Mouse (Mus musculus) B cell, adult 62 days (primary cell): ENCODE results near the gene Gsdmc3. TPM values are rescaled to one million over a fixed set of nuclear protein-coding genes. Genes with fewer than 3 reads are reported as not detected.

ENCODE experiments used
- total RNA-seq: library from RNA; stranded (reverse); gene quantifications from 4 replicates; pipeline ENCODE4 v1.2.4, GENCODE M21; 2023

Gene Gsdmc3
- total RNA-seq: not detected in 4 replicates

GRCm38 (mm10) chr15:63878458-63878857 lies at the start of gene Gsdmc3:
Gene Gsdmc3, minus strand, starts transcription at chr15:63878558.

GRCm38 (mm10) chr15:63912197-63912596 lies 33.8 kb upstream of the Gsdmc3 start, which contains the start of gene Gsdmc4:
Gene Gsdmc4, minus strand, starts transcription at chr15:63912297.

Other genes with a start within 250 kb of the Gsdmc3 start
- 0.27 TPM in 1 of 4 replicates, not detected in the others for gene Gsdmc2, start 33.4 kb downstream of the Gsdmc3 start, total RNA-seq
- gene Gsdmc4, start 33.7 kb upstream of the Gsdmc3 start, total RNA-seq: 0.47 to 0.72 TPM (median 0.58 TPM) in 3 of 4 replicates, not detected in the other
- 271 to 290 TPM (median 284 TPM) in 4 replicates for gene Fam49b, start 181.9 kb upstream of the Gsdmc3 start, total RNA-seq